Mouse (Mus musculus): ENCODE data around the gene Igf2bp1.
"Not testable (repeated sequence)": the region's sequence is repeated elsewhere in the genome, so short reads cannot be mapped to it uniquely, and the experiment has no call there.

Igf2bp1 gene

GRCm38 (mm10) chr11:95957407-95957806, 48.3 kb downstream of the Igf2bp1 start:
- DNase-seq: no peak

GRCm38 (mm10) chr11:95953313-95953712, 52.4 kb downstream of the Igf2bp1 start:
- no peak for DNase-seq

- no peak for DNase-seq
Observed at GRCm38 (mm10) chr11:95945838-95946472, 59.8 kb downstream of the Igf2bp1 start.

- peak; percentile 6 for DNase-seq
Observed at GRCm38 (mm10) chr11:95939828-95940507, 65.8 kb downstream of the Igf2bp1 start.

- DNase-seq: no peak
Observed at GRCm38 (mm10) chr11:95936409-95936808, 69.3 kb downstream of the Igf2bp1 start.

- not testable (repeated sequence) for DNase-seq
Observed at GRCm38 (mm10) chr11:95932168-95932567, 73.6 kb downstream of the Igf2bp1 start.

GRCm38 (mm10) chr11:95926398-95926797, 79.3 kb downstream of the Igf2bp1 start:
- no peak for DNase-seq

- no peak for DNase-seq
Observed at GRCm38 (mm10) chr11:95925976-95926375, 79.8 kb downstream of the Igf2bp1 start.

GRCm38 (mm10) chr11:95924215-95924614, 81.5 kb downstream of the Igf2bp1 start:
- no peak for DNase-seq

GRCm38 (mm10) chr11:95923477-95923876, 82.3 kb downstream of the Igf2bp1 start:
- DNase-seq: not testable (repeated sequence)

- no peak for DNase-seq
Observed at GRCm38 (mm10) chr11:95921991-95922621, 83.6 kb downstream of the Igf2bp1 start.

- no peak for DNase-seq
Observed at GRCm38 (mm10) chr11:95916426-95916825, 89.3 kb downstream of the Igf2bp1 start.

GRCm38 (mm10) chr11:95915006-95915710, 90.6 kb downstream of the Igf2bp1 start:
- DNase-seq: no peak

- DNase-seq: no peak
Observed at GRCm38 (mm10) chr11:95914571-95914991, 91.2 kb downstream of the Igf2bp1 start, which contains the start of gene B4galnt2. B4galnt2 (minus strand) TSS chr11:95914891.

GRCm38 (mm10) chr11:95913959-95914566, 91.7 kb downstream of the Igf2bp1 start:
- no peak for DNase-seq

GRCm38 (mm10) chr11:95911579-95911978, 94.2 kb downstream of the Igf2bp1 start:
- no peak for DNase-seq

- DNase-seq: no peak
Observed at GRCm38 (mm10) chr11:95907805-95908524, 97.8 kb downstream of the Igf2bp1 start.
